Mouse (Mus musculus): ENCODE results near the gene Klk5.

DNA sequence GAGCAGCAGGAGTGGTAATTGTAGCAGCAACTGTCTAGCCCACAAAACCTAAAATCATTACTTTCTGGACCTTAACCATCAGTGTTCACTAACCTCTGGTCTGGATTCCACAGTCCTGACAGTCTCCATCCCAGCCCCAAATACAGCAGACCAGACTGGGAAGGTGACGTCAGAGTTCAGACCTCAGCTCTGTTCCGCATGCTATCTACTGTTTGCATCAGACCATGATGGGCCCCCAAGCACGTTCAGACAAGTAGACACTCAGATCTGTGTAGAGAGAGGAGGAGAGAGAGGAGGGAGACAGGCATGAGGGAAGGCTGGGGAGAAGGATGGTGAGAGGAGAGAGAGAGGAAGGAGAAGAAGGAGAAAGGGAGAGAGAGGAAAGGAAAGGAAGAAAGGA, 50.0 kb downstream of the Klk5 start:
- no peak for TF ChIP-seq CTCF (IDR thresholded peaks at IDR 0.05; ENCODE audit: low read depth, low read length)
- TF ChIP-seq POLR2A (IDR thresholded peaks at IDR 0.05; ENCODE audit: extremely low read depth, insufficient read depth, low read length) = no peak
